Mouse (Mus musculus) heart, adult 2 months (tissue): ENCODE data around the gene Fhl3. TPM values are rescaled to one million over a fixed set of nuclear protein-coding genes. Genes with fewer than 3 reads are reported as not detected.
A peak's percentile ranks its signal among the peaks of the same experiment; 100 is the strongest.

Experiments used
- DNase-seq, 2 experiments: peaks; one replicate each; pipeline ENCODE4 v3.0.0; 2021
- H3K27ac ChIP-seq: fragments of 200-600 bp; 2 replicates; pipeline ENCODE4 v1.8.1; 2022
- H3K27me3 ChIP-seq: fragments of 200-500 bp; 2 replicates; pipeline ENCODE4 v1.6.1; 2012; ENCODE audit warnings: mild to moderate bottlenecking, low read length, inconsistent platforms, mixed read lengths; ENCODE audit not compliant: control insufficient read depth, insufficient read depth
- H3K36me3 ChIP-seq: fragments of 200-500 bp; 2 replicates; pipeline ENCODE4 v1.6.1; 2012; ENCODE audit warnings: low read length, inconsistent platforms; ENCODE audit not compliant: control insufficient read depth, insufficient read depth
- H3K4me1 ChIP-seq: fragments of 200-500 bp; 2 replicates; pipeline ENCODE4 v1.6.1; 2011; ENCODE audit warnings: low read length; ENCODE audit not compliant: control insufficient read depth, insufficient read depth
- H3K4me3 ChIP-seq: fragments of 200-600 bp; 2 replicates; pipeline ENCODE4 v1.8.1; 2022
- H3K79me2 ChIP-seq: fragments of 200-500 bp; replicated peaks from 2 replicates; pipeline ENCODE4 v1.6.1; 2012; ENCODE audit warnings: mild to moderate bottlenecking, inconsistent platforms, low read length, moderate library complexity, mixed read lengths; ENCODE audit not compliant: control insufficient read depth, insufficient read depth
- H3K9ac ChIP-seq: fragments of 200-500 bp; 2 replicates; pipeline ENCODE4 v1.6.1; 2012; ENCODE audit warnings: low read depth, mild to moderate bottlenecking, control low read depth, inconsistent platforms, low read length, mixed read lengths
- CTCF ChIP-seq: fragments of 200-600 bp; IDR thresholded peaks from 2 replicates; pipeline ENCODE4 v1.8.1; 2022; ENCODE audit warnings: antibody characterized with exemption, mild to moderate bottlenecking, moderate library complexity
- EP300 ChIP-seq: fragments of 200-500 bp; IDR thresholded peaks from 2 replicates; pipeline ENCODE4 v1.6.1; 2011; ENCODE audit warnings: low read depth, low read length, control low read depth; ENCODE audit not compliant: insufficient read depth
- POLR2A ChIP-seq: fragments of 200-500 bp; IDR thresholded peaks from 2 replicates; pipeline ENCODE4 v1.6.1; 2011; ENCODE audit warnings: mild to moderate bottlenecking, low read depth, low read length, control low read depth; ENCODE audit not compliant: insufficient read depth
- WGBS: fragments of 180-500 bp; shearing (Covaris S2); methylation state at CpG from one replicate; pipeline ENCODE4 v1.1.7; 2018; 5-methylcytosine and 5-hydroxymethylcytosine counted together
- intact Hi-C: fragments of 180-260 bp; cut with DNase I; formaldehyde crosslinking; loops from one replicate; pipeline ENCODE4 v1.15.1; 2025
- polyA plus RNA-seq: library from polyadenylated mRNA; depleted of rRNA; stranded (reverse); fragments of >200 nt; gene quantifications from 2 replicates; pipeline ENCODE4 v1.2.3, GENCODE M21; 2012
- total RNA-seq, 2 experiments: library from RNA; stranded (reverse); gene quantifications; 2 replicates each; pipeline ENCODE4 v1.2.3; 2021

Fhl3 gene
- total and polyA plus RNA-seq, 3 experiments = 7.8 to 17.9 (median 11.5) TPM

GRCm38 (mm10) chr4:124674334-124675032 is 26.0 kb upstream of the Fhl3 start:
- H3K4me1 ChIP-seq = no peaks in the 10 kb centered on the region
- H3K4me3 ChIP-seq = no peak overlapping the region
- H3K27ac ChIP-seq = no peak overlapping the region
- intact Hi-C loops = loop anchor here (1.0 to 10.0 kb wide), 3 partner anchors 446 to 730 kb away; no protein-coding TSS in a partner anchor
- DNase-seq = no peak
- peaks cover 3% of the 10 kb centered on the region; the same call in 1 of the 2 replicates for H3K36me3 ChIP-seq
- TF ChIP-seq POLR2A (no peak), EP300 (no peak), CTCF (no peak)
- 81% methylated on average over 17 of the region's 17 CpGs for WGBS
- no peaks in the 10 kb centered on the region for H3K27me3 ChIP-seq
- no peak overlapping the region for H3K9ac ChIP-seq
- no peaks in the 10 kb centered on the region for H3K79me2 ChIP-seq

GRCm38 (mm10) chr4:124675037-124675436 is 25.5 kb upstream of the Fhl3 start:
- no peak overlapping the region for H3K27ac ChIP-seq
- peak; percentile 43 to 66 for DNase-seq
- intact Hi-C loops = loop anchor here (1.0 to 10.0 kb wide), 3 partner anchors 447 to 730 kb away; no protein-coding TSS in a partner anchor
- H3K4me3 ChIP-seq = no peak overlapping the region
- TF ChIP-seq EP300 (no peak), CTCF (peak; percentile 89)
- WGBS = 10% methylated on average over 4 of the region's 4 CpGs
- H3K79me2 ChIP-seq = no peaks in the 10 kb centered on the region
- H3K27me3 ChIP-seq = no peaks in the 10 kb centered on the region
- peaks cover 3% of the 10 kb centered on the region; the same call in 1 of the 2 replicates for H3K36me3 ChIP-seq
- H3K9ac ChIP-seq = no peak overlapping the region
- H3K4me1 ChIP-seq = no peaks in the 10 kb centered on the region

- H3K36me3 ChIP-seq = peaks cover 3% of the 10 kb centered on the region; the same call in 1 of the 2 replicates
- WGBS = 83% methylated on average over 6 of the region's 6 CpGs
- no peak overlapping the region for H3K27ac ChIP-seq
- H3K4me1 ChIP-seq = no peaks in the 10 kb centered on the region
- H3K4me3 ChIP-seq = no peak overlapping the region
- no peaks in the 10 kb centered on the region for H3K79me2 ChIP-seq
- H3K9ac ChIP-seq = no peak overlapping the region
- no peak for DNase-seq
- intact Hi-C loops = loop anchor here (1.0 to 10.0 kb wide), 3 partner anchors 448 to 731 kb away; no protein-coding TSS in a partner anchor
- no peak for TF ChIP-seq EP300
- TF ChIP-seq POLR2A = no peak
- no peak for TF ChIP-seq CTCF
- no peaks in the 10 kb centered on the region for H3K27me3 ChIP-seq
These were observed 24.5 kb upstream of the Fhl3 start for GRCm38 (mm10) chr4:124675958-124676357.

GRCm38 (mm10) chr4:124682270-124682669 is 18.2 kb upstream of the Fhl3 start:
- intact Hi-C loops = loop anchor here (2.0 kb wide), 1 partner anchor 29 kb away; no protein-coding TSS in a partner anchor
- DNase-seq = no peak
- H3K36me3 ChIP-seq = peaks cover 11% of the 10 kb centered on the region
- peaks cover 4% of the 10 kb centered on the region; the same call in 1 of the 2 replicates for H3K4me1 ChIP-seq
- no peaks in the 10 kb centered on the region for H3K27me3 ChIP-seq
- TF ChIP-seq CTCF (peak; percentile 74), POLR2A (no peak), EP300 (no peak)
- no peak overlapping the region for H3K4me3 ChIP-seq
- H3K79me2 ChIP-seq = no peaks in the 10 kb centered on the region
- no peak overlapping the region for H3K27ac ChIP-seq
- WGBS = 34% methylated on average over 7 of the region's 7 CpGs
- no peak overlapping the region for H3K9ac ChIP-seq

GRCm38 (mm10) chr4:124683474-124683873 is 17.0 kb upstream of the Fhl3 start:
- Histone ChIP-seq H3K4me1 (peaks cover 4% of the 10 kb centered on the region; the same call in 1 of the 2 replicates), H3K9ac (no peak overlapping the region), H3K27me3 (no peaks in the 10 kb centered on the region), H3K79me2 (no peaks in the 10 kb centered on the region), H3K4me3 (no peak overlapping the region), H3K36me3 (peaks cover 15% of the 10 kb centered on the region), H3K27ac (no peak overlapping the region)
- WGBS = 67% methylated on average over 4 of the region's 4 CpGs
- intact Hi-C loops = loop anchor here (2.0 kb wide), 1 partner anchor 27 kb away; no protein-coding TSS in a partner anchor
- TF ChIP-seq POLR2A = no peak
- TF ChIP-seq CTCF = no peak
- no peak for TF ChIP-seq EP300
- DNase-seq = no peak

GRCm38 (mm10) chr4:124685004-124685403 is 15.5 kb upstream of the Fhl3 start:
- no peak overlapping the region for H3K4me3 ChIP-seq
- DNase-seq = no peak
- no peaks in the 10 kb centered on the region for H3K27me3 ChIP-seq
- TF ChIP-seq EP300 = no peak
- peak; percentile 51 for TF ChIP-seq CTCF
- H3K27ac ChIP-seq = no peak overlapping the region
- intact Hi-C loops = no loop called here
- H3K79me2 ChIP-seq = 0 out of 2 replicates have a peak, but pooled peaks cover 1% of the 10 kb centered on the region
- no peak overlapping the region for H3K9ac ChIP-seq
- peaks cover 12% of the 10 kb centered on the region for H3K36me3 ChIP-seq
- 66% methylated on average over 4 of the region's 4 CpGs for whole genome bisulfite sequencing
- H3K4me1 ChIP-seq = peaks cover 4% of the 10 kb centered on the region; the same call in 1 of the 2 replicates
